Mouse (Mus musculus) bone marrow macrophage, adult 2 months (primary cell): ENCODE results near the gene Iqcg. TPM values are rescaled to one million over a fixed set of nuclear protein-coding genes. Genes with fewer than 3 reads are reported as not detected.
"Not testable (repeated sequence)": the region's sequence is repeated elsewhere in the genome, so short reads cannot be mapped to it uniquely, and the experiment has no call there.

Source experiments
- H3K27ac ChIP-seq: 2 replicates; pipeline ENCODE4 v1.5.1; 2012; ENCODE audit warnings: low read depth, low read length; ENCODE audit not compliant: insufficient read depth
- H3K4me1 ChIP-seq: 2 replicates; pipeline ENCODE4 v1.6.1; 2012; ENCODE audit warnings: low read length; ENCODE audit not compliant: control insufficient read depth, insufficient read depth
- H3K4me3 ChIP-seq: 2 replicates; pipeline ENCODE4 v1.5.1; 2012; ENCODE audit warnings: mild to moderate bottlenecking, low read length, moderate library complexity; ENCODE audit not compliant: insufficient read depth
- CTCF ChIP-seq: IDR thresholded peaks from 2 replicates; pipeline ENCODE4 v1.5.1; 2012; ENCODE audit warnings: low read depth, mild to moderate bottlenecking, low read length, moderate library complexity
- POLR2A ChIP-seq: IDR thresholded peaks from 2 replicates; pipeline ENCODE4 v1.6.1; 2012; ENCODE audit warnings: mild to moderate bottlenecking, low read depth, low read length, borderline replicate concordance
- polyA plus RNA-seq: library from polyadenylated mRNA; stranded (reverse); fragments of >200 nt; gene quantifications from 2 replicates; pipeline ENCODE4 v1.2.4, GENCODE M21; 2012; ENCODE audit not compliant: missing spikeins, insufficient read depth, insufficient read length

Gene Iqcg
- polyA plus RNA-seq, 1 experiment = 0.86 TPM

DNA sequence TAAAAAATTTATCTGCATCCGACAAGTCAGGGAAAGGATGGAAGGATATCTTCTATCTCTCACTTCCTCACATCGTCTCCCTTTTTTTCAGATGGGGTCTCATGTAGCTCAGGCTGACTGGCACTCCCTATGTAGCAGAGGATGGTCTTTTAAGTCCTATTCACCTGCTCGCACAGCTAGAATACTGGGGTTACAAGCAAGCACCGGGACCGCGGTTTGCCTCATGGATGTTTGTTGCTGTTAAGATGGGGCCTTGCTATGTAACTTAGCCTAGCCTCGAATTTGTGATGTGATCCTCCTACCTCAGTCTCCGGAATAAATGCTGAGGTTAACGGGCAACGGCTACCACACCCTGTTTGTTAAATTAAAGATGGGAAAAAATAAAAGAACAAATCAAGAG is 363 bp downstream of the Iqcg start:
- H3K4me1 ChIP-seq = peaks cover 10% of the 10 kb centered on the region
- no peak for TF ChIP-seq CTCF
- TF ChIP-seq POLR2A = no peak
- H3K27ac ChIP-seq = no peak overlapping the region
- H3K4me3 ChIP-seq = peak overlapping the region; percentile 95

DNA sequence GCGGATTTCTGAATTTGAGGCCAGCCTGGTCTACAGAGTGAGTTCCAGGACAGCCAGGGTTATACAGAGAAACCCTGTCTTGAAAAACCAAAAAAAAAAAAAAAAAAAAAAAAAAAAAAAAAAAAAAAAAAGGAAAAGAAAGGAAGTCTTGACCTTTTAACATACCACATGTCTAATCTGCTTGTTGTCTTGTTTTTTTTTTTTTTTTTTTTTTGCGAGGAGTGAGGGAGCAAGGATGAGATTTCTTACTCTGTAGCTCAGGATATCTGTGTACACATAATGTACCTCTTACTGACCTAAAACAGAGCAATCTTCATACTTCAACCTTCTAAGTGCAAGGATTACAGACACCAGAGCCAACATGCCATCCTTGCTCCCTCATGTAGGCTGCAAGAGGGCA is 1.1 kb downstream of the Iqcg start:
- not testable (repeated sequence) for H3K4me3 ChIP-seq, H3K27ac ChIP-seq, H3K4me1 ChIP-seq

- Histone ChIP-seq H3K27ac (no peak overlapping the region), H3K4me1 (peaks cover 5% of the 10 kb centered on the region; the same call in 1 of the 2 replicates), H3K4me3 (no peak overlapping the region)
- TF ChIP-seq CTCF (no peak), POLR2A (no peak)
Observed at GRCm38 (mm10) chr16:33053141-33053540, 2.9 kb downstream of the Iqcg start.

DNA sequence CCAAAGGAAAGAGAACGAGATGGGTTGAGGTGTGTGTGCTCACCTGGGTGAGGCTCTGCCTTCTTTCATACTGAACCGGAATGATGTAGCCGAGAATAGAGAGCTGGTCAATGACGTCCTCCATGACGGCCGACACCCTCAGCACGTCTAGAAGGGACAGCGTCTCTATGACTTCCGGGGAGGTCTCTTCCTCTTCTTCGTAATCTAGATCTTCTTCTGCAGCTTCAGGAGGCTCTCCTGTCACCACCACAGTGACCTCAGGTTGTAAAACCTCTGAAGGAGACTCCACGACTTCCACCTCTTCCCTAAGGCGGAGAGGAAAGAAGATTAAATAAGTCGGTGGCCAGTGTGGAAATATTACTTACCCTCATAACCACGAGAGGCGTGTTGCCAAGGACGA is 6.2 kb downstream of the Iqcg start:
- Histone ChIP-seq H3K4me1 (no peaks in the 10 kb centered on the region), H3K4me3 (no peak overlapping the region), H3K27ac (no peak overlapping the region)
- no peak for TF ChIP-seq POLR2A
- no peak for TF ChIP-seq CTCF

DNA sequence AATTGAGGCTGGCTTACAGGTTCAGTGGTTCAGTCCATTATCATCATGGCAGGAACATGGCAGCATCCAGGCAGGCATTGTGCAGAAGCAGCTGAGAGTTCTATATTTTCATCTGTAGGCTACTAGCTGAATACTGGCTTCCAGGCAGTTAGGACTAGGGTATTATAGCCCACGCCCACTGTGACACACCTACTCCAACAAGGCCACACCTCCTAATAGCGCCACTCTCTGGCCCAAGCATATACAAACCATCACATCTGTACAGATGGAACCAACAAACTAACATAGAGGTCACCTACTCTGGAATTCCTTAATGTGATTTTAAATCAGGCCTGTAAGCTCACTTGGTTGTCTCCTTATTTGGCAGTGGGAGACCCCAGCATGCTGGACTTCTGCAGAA is 7.3 kb downstream of the Iqcg start:
- Histone ChIP-seq H3K4me1 (no peaks in the 10 kb centered on the region), H3K4me3 (no peak overlapping the region), H3K27ac (no peak overlapping the region)
- TF ChIP-seq CTCF (no peak), POLR2A (no peak)

DNA sequence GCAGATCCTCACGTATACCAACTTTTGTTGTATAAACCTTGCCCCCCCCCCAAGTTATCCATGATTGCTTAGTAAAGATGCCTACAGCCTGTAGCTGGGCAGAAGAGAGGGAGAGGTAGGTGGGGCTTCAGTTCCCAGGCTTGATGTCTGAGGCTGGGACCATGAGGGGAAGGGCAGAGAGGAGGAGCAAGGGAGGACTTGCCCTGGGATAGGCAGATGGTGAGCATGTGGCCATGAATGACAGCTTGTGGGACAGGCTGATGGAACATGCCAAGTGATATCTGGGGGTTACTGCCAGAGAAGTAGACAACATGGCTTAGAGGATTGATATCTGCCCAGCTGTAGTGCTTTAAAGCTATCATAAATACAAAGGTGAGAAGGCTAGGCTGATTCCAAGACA is 8.0 kb downstream of the Iqcg start:
- Histone ChIP-seq H3K4me3 (no peak overlapping the region), H3K27ac (no peak overlapping the region), H3K4me1 (peaks cover 4% of the 10 kb centered on the region)
- TF ChIP-seq CTCF (no peak), POLR2A (no peak)

- TF ChIP-seq POLR2A = no peak
- no peak for TF ChIP-seq CTCF
- Histone ChIP-seq H3K4me3 (no peak overlapping the region), H3K4me1 (peaks cover 4% of the 10 kb centered on the region), H3K27ac (no peak overlapping the region)
Observed at GRCm38 (mm10) chr16:33043268-33043667, 12.8 kb downstream of the Iqcg start.

DNA sequence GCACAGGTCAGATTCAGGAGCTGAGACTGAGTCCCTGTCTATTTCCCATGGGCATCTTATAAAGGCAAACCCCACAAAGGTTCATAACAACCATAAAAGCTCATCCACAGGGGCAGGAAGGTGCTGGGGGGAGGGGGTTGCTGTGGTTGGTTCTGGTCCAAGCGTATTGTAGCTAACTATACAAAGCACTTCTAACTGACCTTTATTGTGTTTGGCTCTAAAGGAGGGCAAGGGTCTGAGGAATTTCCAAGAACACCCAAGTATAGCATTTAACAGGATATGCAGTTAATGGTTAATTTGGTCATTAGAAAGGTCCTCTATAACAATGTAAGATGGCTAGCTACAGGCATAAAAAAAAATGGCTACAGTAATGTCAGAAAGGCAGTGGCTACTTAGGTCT is 13.3 kb downstream of the Iqcg start:
- TF ChIP-seq CTCF (no peak), POLR2A (no peak)
- Histone ChIP-seq H3K4me1 (peaks cover 4% of the 10 kb centered on the region), H3K4me3 (no peak overlapping the region), H3K27ac (no peak overlapping the region)

- Histone ChIP-seq H3K27ac (no peak overlapping the region), H3K4me1 (peaks cover 3% of the 10 kb centered on the region; the same call in 1 of the 2 replicates), H3K4me3 (no peak overlapping the region)
- TF ChIP-seq POLR2A (no peak), CTCF (no peak)
Observed at GRCm38 (mm10) chr16:33036006-33036405, 20.0 kb downstream of the Iqcg start.

DNA sequence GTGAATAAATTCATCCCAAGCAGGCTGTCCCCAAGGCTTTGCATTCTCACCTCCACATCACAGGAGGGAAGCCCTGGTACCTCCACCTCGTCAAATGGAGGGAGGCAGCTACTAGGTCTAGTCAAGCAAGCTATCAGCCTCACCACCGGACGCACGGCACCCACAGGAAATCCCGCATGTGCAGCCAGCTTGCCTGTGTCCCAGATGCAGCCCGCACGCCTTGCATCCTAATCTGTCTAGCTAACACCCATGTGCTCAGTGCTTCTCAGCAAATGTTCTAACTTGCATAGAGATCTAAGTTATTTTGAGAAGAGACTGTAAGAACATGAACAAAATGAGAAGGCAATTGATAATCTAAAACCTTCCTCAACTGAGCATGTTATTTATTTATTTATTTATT is 29.7 kb downstream of the Iqcg start:
- TF ChIP-seq POLR2A (no peak), CTCF (no peak)
- no peak overlapping the region for H3K4me3 ChIP-seq

DNA sequence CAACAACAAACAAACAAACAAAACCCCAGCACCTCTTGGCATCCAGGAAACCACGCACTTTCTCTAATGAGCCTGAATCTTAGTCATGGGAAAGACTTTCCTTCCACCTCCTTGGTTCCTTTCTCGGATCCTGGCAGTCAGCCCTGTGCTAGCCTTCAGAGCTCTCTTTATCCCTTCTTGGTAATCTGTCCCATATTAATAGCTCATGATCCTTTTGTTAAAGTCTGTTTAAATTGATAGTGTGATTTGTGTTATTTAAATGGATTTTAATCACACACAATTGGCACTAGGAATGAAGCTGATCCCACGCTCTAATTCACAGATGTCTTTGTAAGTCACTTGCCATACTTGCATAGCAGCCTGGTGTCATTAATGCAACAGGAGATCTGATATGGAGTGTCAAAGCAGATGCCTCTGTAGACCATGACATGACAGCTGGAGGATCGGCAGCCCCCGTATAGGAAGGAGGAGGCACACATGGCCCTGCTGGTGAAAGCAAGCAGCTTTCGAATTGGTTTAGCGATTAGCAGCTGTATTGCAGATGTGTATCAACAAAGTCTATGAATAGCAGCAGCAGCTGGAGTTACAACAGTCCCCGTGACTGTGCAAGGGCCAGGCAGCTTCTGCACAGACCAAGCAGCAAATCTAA is 31.4 kb downstream of the Iqcg start:
- Histone ChIP-seq H3K27ac (no peak overlapping the region), H3K4me3 (no peak overlapping the region), H3K4me1 (no peaks in the 10 kb centered on the region)
- TF ChIP-seq CTCF (no peak), POLR2A (no peak)

More for the DNA sequence above, 29.7 kb downstream of the Iqcg start:
- H3K27ac ChIP-seq = no peak overlapping the region
- no peaks in the 10 kb centered on the region for H3K4me1 ChIP-seq
